Mouse (Mus musculus) heart, adult 2 months (tissue): ENCODE measurements at regions not wholly inside any gene's neighbourhood (a gene's known extent, or its start where the extent isn't known, plus 50 kb on each side); places are given as distances from the start of the nearest gene placed in this dataset.

ENCODE experiments used
- DNase-seq, 2 experiments: peaks; one replicate each; pipeline ENCODE4 v3.0.0; 2021
- H3K27ac ChIP-seq: fragments of 200-600 bp; 2 replicates; pipeline ENCODE4 v1.8.1; 2022
- H3K27me3 ChIP-seq: fragments of 200-500 bp; 2 replicates; pipeline ENCODE4 v1.6.1; 2012; ENCODE audit warnings: mild to moderate bottlenecking, low read length, inconsistent platforms, mixed read lengths; ENCODE audit not compliant: control insufficient read depth, insufficient read depth
- H3K36me3 ChIP-seq: fragments of 200-500 bp; 2 replicates; pipeline ENCODE4 v1.6.1; 2012; ENCODE audit warnings: low read length, inconsistent platforms; ENCODE audit not compliant: control insufficient read depth, insufficient read depth
- H3K4me1 ChIP-seq: fragments of 200-500 bp; 2 replicates; pipeline ENCODE4 v1.6.1; 2011; ENCODE audit warnings: low read length; ENCODE audit not compliant: control insufficient read depth, insufficient read depth
- H3K4me3 ChIP-seq: fragments of 200-600 bp; 2 replicates; pipeline ENCODE4 v1.8.1; 2022
- H3K79me2 ChIP-seq: fragments of 200-500 bp; replicated peaks from 2 replicates; pipeline ENCODE4 v1.6.1; 2012; ENCODE audit warnings: mild to moderate bottlenecking, inconsistent platforms, low read length, moderate library complexity, mixed read lengths; ENCODE audit not compliant: control insufficient read depth, insufficient read depth
- H3K9ac ChIP-seq: fragments of 200-500 bp; 2 replicates; pipeline ENCODE4 v1.6.1; 2012; ENCODE audit warnings: low read depth, mild to moderate bottlenecking, control low read depth, inconsistent platforms, low read length, mixed read lengths
- CTCF ChIP-seq: fragments of 200-600 bp; IDR thresholded peaks from 2 replicates; pipeline ENCODE4 v1.8.1; 2022; ENCODE audit warnings: antibody characterized with exemption, mild to moderate bottlenecking, moderate library complexity
- EP300 ChIP-seq: fragments of 200-500 bp; IDR thresholded peaks from 2 replicates; pipeline ENCODE4 v1.6.1; 2011; ENCODE audit warnings: low read depth, low read length, control low read depth; ENCODE audit not compliant: insufficient read depth
- POLR2A ChIP-seq: fragments of 200-500 bp; IDR thresholded peaks from 2 replicates; pipeline ENCODE4 v1.6.1; 2011; ENCODE audit warnings: mild to moderate bottlenecking, low read depth, low read length, control low read depth; ENCODE audit not compliant: insufficient read depth
- WGBS: fragments of 180-500 bp; shearing (Covaris S2); methylation state at CpG from one replicate; pipeline ENCODE4 v1.1.7; 2018; 5-methylcytosine and 5-hydroxymethylcytosine counted together
- intact Hi-C: fragments of 180-260 bp; cut with DNase I; formaldehyde crosslinking; loops from one replicate; pipeline ENCODE4 v1.15.1; 2025

DNA sequence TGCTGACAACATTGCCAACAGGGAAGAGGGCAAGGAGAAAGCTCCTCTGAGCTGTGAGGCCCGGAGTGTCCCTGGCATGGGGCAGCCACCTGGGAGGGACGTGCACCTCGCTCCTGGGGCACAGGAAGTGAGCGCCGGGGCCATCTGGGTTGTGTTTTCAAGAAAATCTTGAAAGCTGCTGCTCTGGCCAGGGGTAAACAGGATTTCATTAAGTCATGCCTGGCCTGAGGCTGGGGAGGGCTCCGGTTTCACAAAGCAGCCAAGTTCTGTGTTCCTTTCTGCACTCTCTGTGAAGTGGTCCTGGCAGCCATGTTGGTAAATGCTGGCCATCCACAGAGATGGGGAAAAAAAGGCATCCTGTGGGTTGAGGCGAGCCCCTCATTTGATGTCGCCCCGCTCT, 406.8 kb upstream of the Zmiz1 start:
- Histone ChIP-seq H3K4me3 (no peak overlapping the region), H3K27ac (no peak overlapping the region), H3K27me3 (no peaks in the 10 kb centered on the region), H3K4me1 (no peaks in the 10 kb centered on the region), H3K9ac (no peak overlapping the region), H3K36me3 (no peaks in the 10 kb centered on the region), H3K79me2 (no peaks in the 10 kb centered on the region)
- DNase-seq, result no peak
- WGBS, result 65% methylated on average over 9 of the region's 9 CpGs
- intact Hi-C loops, result no loop called here
- TF ChIP-seq EP300 (no peak), POLR2A (no peak), CTCF (no peak)

DNA sequence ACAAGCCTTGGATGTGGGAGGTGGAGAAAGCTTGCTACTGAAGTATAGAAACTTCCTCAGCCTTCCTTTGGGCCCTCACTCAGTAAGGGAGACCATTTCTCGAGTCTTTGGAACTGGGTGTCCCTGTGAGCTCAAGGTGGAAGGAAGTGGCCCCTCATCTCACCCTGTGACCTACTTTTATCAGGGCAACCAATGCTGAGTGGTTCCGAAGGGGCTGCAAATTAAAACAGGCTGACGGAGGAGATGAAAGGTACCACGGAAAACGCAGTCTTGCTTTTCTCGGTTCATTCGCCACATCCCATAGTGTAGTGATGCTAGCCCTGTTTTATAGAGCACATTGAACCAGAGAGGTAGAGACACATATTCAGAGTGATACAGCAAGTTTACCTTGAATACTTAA, 399.6 kb upstream of the Zmiz1 start:
- H3K27me3 ChIP-seq, result no peaks in the 10 kb centered on the region
- H3K9ac ChIP-seq, result no peak overlapping the region
- intact Hi-C loops, result no loop called here
- DNase-seq, result no peak
- H3K4me3 ChIP-seq, result no peak overlapping the region
- TF ChIP-seq CTCF, result no peak
- no peak for TF ChIP-seq POLR2A
- TF ChIP-seq EP300, result no peak
- H3K36me3 ChIP-seq, result no peaks in the 10 kb centered on the region
- H3K27ac ChIP-seq, result no peak overlapping the region
- H3K79me2 ChIP-seq, result no peaks in the 10 kb centered on the region
- no peaks in the 10 kb centered on the region for H3K4me1 ChIP-seq
- WGBS, result 78% methylated on average over 7 of the region's 7 CpGs

DNA sequence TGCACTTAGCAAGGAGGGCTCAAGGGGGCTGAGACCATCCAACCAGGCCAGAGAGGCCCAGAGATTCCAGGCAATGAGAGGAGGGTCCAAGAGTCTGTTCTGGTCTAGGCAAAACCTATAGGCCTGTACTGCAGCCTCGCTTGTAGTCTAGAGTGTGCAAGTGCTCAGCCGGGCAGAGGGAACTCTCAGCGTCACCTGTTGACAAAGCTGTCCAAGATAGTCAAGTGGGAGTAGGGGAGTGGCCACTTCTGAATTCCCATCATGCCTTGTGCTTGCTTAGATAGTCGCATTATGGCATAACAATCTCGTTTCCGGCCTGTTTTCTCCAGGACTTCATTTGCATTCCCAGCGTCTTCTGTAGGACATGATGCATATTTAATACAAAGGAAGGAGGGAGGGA, 398.7 kb upstream of the Zmiz1 start:
- H3K36me3 ChIP-seq, result no peaks in the 10 kb centered on the region
- TF ChIP-seq POLR2A (no peak), CTCF (no peak), EP300 (no peak)
- H3K27ac ChIP-seq, result no peak overlapping the region
- DNase-seq, result no peak
- H3K79me2 ChIP-seq, result no peaks in the 10 kb centered on the region
- 83% methylated on average over 7 of the region's 7 CpGs for whole genome bisulfite sequencing
- no peak overlapping the region for H3K4me3 ChIP-seq
- intact Hi-C loops, result no loop called here
- no peaks in the 10 kb centered on the region for H3K27me3 ChIP-seq
- no peak overlapping the region for H3K9ac ChIP-seq
- H3K4me1 ChIP-seq, result no peaks in the 10 kb centered on the region

DNA sequence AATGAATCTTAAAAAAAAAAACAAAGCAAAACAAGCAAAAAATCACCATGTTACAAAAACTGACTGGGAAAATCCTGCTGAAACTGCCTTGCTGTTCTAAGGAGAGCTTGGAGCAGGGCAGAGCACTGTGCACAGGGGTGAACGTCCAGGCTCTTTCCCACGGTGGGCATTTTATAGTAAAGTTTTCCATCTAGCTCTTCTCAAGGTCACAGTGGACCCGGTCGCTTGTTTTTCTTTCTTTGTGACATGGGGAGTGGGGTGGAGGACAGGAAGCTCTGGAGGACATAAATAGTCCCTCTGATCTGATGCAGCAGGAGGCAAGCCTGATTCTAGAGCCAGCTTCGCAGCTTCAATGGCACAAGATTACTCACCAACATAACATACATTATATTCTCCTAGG, 395.9 kb upstream of the Zmiz1 start:
- Histone ChIP-seq H3K9ac (no peak overlapping the region), H3K4me1 (peaks cover 4% of the 10 kb centered on the region), H3K79me2 (no peaks in the 10 kb centered on the region), H3K27ac (no peak overlapping the region), H3K27me3 (no peaks in the 10 kb centered on the region), H3K4me3 (no peak overlapping the region), H3K36me3 (no peaks in the 10 kb centered on the region)
- 34% methylated on average over 5 of the region's 5 CpGs for WGBS
- no peak for DNase-seq
- no peak for TF ChIP-seq EP300
- no peak for TF ChIP-seq CTCF
- TF ChIP-seq POLR2A, result no peak
- intact Hi-C loops, result no loop called here

DNA sequence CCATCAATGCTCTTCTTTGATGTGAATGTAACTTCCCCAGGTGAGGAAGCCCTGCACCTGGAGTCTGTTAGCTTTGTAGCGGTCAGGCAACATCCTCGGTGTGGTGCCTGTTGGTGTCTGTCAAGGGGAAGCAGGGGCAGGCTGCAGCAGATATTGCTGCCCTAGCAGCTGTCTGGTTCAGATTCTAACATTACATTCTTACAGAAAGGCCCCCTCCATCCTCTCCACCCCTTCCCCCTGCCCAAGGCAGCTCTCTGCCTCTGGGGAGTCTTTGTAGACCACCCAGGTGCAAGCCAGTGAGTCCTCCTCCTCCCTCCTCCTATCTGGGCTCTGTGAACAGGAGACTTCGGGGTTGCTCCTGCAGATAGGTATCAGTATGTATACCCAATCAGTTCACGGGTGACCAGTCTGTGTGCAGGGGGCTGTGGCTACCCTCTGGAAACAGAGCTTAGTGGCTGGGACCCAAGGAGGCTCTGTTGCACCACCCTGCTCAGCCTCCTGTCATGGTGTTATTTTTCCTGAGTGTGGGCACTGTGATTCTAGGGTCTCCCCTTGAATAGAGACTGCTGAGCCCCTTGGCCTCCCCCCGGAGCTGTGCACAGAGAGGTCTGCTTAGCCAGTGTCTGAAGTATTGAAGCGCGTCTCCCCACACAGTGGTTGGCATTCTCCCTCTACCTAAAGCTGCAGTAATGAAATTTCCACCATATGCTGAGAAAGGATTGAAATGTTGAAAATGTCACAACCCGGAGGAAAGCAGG, 394.6 kb upstream of the Zmiz1 start:
- Histone ChIP-seq H3K27ac (no peak overlapping the region), H3K79me2 (no peaks in the 10 kb centered on the region), H3K4me1 (peaks cover 6% of the 10 kb centered on the region), H3K9ac (no peak overlapping the region), H3K36me3 (no peaks in the 10 kb centered on the region), H3K4me3 (no peak overlapping the region), H3K27me3 (no peaks in the 10 kb centered on the region)
- WGBS, result 89% methylated on average over 8 of the region's 8 CpGs
- no peak for DNase-seq
- intact Hi-C loops, result no loop called here
- no peak for TF ChIP-seq POLR2A

DNA sequence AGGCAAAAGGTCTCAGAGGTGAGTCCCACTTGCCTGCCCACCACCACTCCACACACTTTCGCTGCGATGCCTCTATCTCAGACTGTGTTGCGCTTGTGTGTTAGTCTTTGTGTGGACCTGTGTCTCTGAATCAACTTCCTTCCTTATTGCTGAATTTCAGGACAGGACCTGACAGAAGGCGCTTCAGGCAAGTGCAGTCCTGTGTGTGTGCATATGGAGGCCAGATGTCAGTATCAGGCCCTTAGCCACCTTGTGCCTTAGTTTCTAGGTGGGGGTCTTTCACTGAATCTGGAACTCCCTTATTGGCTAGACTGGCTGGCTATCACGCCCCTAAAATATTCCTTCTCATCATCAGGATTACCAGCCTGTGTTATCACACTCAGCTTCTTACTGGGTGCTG, 391.6 kb upstream of the Zmiz1 start:
- intact Hi-C loops, result no loop called here
- 81% methylated on average over 5 of the region's 5 CpGs for WGBS
- Histone ChIP-seq H3K4me3 (no peak overlapping the region), H3K4me1 (peaks cover 6% of the 10 kb centered on the region), H3K36me3 (no peaks in the 10 kb centered on the region), H3K27me3 (no peaks in the 10 kb centered on the region), H3K79me2 (no peaks in the 10 kb centered on the region), H3K27ac (no peak overlapping the region), H3K9ac (no peak overlapping the region)
- DNase-seq, result no peak
- TF ChIP-seq POLR2A (no peak), CTCF (no peak), EP300 (no peak)
